Mouse (Mus musculus): Measurements from ENCODE around the gene Tbx10.
"Not testable (repeated sequence)": the region's sequence is repeated elsewhere in the genome, so short reads cannot be mapped to it uniquely, and the experiment has no call there.

Gene Tbx10

GRCm38 (mm10) chr19:4005091-4005490, 12.5 kb downstream of the Tbx10 start:
- no peak for DNase-seq

GRCm38 (mm10) chr19:4005971-4006370, 13.4 kb downstream of the Tbx10 start:
- no peak for DNase-seq

GRCm38 (mm10) chr19:4011086-4011485, 18.5 kb downstream of the Tbx10 start:
- no peak for DNase-seq

- peak; percentile 99 for DNase-seq
These were observed 20.0 kb downstream of the Tbx10 start, which contains the start of gene Ndufv1 for GRCm38 (mm10) chr19:4012432-4013022. TSS of gene Ndufv1 (minus strand) at chr19:4012806.

GRCm38 (mm10) chr19:4013066-4013465, 20.5 kb downstream of the Tbx10 start:
- DNase-seq, result no peak

GRCm38 (mm10) chr19:4014802-4015201, 22.2 kb downstream of the Tbx10 start:
- DNase-seq, result no peak

- no peak for DNase-seq
These were observed 23.1 kb downstream of the Tbx10 start for GRCm38 (mm10) chr19:4015635-4016034.

GRCm38 (mm10) chr19:4017921-4018587, 25.5 kb downstream of the Tbx10 start:
- DNase-seq, result no peak

GRCm38 (mm10) chr19:4018743-4019583, 26.4 kb downstream of the Tbx10 start:
- DNase-seq, result peak; percentile 89 to 90

- no peak for DNase-seq
These were observed 30.6 kb downstream of the Tbx10 start for GRCm38 (mm10) chr19:4023185-4023584.

GRCm38 (mm10) chr19:4027576-4027975, 35.0 kb downstream of the Tbx10 start:
- no peak for DNase-seq

- no peak for DNase-seq
These were observed 40.1 kb downstream of the Tbx10 start for GRCm38 (mm10) chr19:4032668-4033067.

- peak; percentile 65 to 70 for DNase-seq
These were observed 40.7 kb downstream of the Tbx10 start for GRCm38 (mm10) chr19:4033298-4033697.

GRCm38 (mm10) chr19:4033742-4034141, 41.2 kb downstream of the Tbx10 start:
- no peak for DNase-seq

GRCm38 (mm10) chr19:4036327-4037045, 43.9 kb downstream of the Tbx10 start:
- no peak for DNase-seq

GRCm38 (mm10) chr19:4037154-4037787, 44.7 kb downstream of the Tbx10 start:
- not testable (repeated sequence) for DNase-seq

GRCm38 (mm10) chr19:4037788-4038232, 45.3 kb downstream of the Tbx10 start, which contains the start of gene Gstp1:
TSS of gene Gstp1 (minus strand) at chr19:4037985.
- peak; percentile 91 to 94 for DNase-seq

- DNase-seq, result not testable (repeated sequence)
These were observed 48.4 kb downstream of the Tbx10 start for GRCm38 (mm10) chr19:4040941-4041340.

GRCm38 (mm10) chr19:4041500-4041899, 48.9 kb downstream of the Tbx10 start:
- not testable (repeated sequence) for DNase-seq

- peak; percentile 32 to 68 for DNase-seq
These were observed 49.6 kb downstream of the Tbx10 start for GRCm38 (mm10) chr19:4042124-4042523.

- not testable (repeated sequence) for DNase-seq
These were observed 51.6 kb downstream of the Tbx10 start for GRCm38 (mm10) chr19:4044109-4044508.
